Mouse (Mus musculus) thymus, postnatal 0 days (tissue): ENCODE measurements around the gene Kcnh7. TPM values are rescaled to one million over a fixed set of nuclear protein-coding genes. Genes with fewer than 3 reads are reported as not detected.

Experiments used
- DNase-seq: peaks from one replicate; pipeline ENCODE4 v3.0.0-alpha.2; 2015; ENCODE audit warnings: low spot score
- polyA plus RNA-seq: library from polyadenylated mRNA; unstranded; fragments of >200 nt; fragmentation: Nextera tagmentation; extraction: Ambion mirVana; gene quantifications from 2 replicates; pipeline ENCODE4 v1.2.1, GENCODE M21; 2015

The Kcnh7 gene
- 0.04 and 0.06 TPM in 2 replicates for polyA plus RNA-seq

DNA sequence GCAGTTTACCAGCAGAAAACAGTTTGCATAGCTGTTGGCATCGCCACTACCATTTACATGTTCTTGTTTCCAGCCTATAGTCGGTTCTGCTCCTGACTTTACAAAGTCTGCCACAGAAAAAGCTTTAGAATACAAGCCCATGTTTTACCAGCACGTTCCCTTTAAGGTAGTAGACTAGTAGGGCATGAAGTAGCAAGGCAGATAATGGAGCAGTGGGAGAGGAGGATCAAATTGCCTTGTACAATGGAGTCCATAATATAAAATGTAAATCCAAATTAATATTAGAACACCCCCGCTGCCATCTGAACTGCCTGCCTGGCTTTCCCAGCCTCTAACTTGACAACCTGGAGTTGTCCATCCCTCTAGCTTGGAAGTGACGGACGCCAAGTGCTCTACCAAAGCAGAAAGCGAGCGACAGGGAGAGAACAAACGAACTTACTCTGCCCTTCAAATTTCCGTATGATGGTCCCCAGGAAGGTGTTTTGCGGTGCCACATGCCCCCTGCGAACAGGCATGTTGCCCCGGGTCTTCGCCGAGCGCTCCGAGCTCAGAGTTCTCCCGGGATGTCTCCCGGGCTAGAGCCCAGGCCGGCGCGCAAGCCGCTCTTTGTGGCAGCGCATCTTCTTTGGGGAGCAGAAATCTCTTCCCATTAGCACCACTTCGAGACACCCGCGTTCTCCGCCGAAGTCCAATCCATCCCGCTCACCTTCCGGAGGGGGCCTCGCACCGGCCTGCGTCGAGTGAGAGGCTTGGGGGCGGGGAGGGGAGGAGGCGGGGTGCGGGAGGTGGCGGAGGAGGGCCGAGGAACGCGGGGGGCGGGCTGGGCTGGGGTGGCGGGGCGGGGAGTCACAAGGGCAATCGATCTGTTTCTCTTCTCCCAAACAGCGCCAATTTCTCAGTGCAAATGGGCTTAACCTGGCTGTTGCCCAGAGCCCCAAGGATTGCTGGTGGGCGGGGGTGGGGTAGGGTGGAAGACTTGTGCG is at the start of gene Kcnh7:
TSS of gene Kcnh7 (minus strand) at position 725 of the 983 bp plus-strand sequence.
- DNase-seq, result no peak

DNA sequence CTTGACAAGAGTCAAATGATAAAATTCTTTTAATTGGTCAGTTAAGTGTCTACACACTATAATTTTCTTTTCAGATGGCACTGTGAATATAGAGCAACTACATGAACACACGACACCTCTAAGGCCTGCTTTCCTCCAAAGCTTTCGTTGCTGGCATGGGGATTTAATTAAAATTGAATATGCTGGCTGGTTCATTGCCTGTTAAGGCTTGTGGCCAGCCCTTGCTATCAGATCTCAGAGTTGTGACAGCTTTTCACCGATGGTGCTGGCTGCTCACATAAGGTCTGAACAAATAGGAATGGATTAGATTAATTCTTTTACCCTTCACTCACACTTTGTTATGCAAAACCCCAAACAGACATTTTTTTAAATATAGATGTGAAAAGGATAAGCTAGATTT is 23.3 kb upstream of the Kcnh7 start:
- DNase-seq, result no peak

DNA sequence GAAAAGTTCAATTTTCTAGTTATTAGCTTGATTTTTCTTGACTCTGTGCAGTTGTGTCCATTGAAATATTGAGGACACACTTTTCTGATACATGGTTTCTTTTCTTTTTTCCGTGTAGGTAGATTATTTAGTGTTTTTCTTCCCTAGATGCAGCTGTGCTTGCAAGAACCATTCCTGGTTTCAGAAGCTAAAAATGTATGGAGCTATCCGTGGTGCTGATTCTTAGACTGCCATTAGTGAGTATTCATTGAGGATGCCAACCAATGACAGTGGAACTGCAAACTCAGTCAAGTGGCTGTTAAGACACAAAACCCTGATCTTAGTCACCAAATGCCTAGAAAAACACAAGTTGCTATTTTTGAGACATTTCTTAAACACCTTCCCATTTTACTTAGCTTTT is 1.9 kb upstream of the Kcnh7 start:
- no peak for DNase-seq

DNA sequence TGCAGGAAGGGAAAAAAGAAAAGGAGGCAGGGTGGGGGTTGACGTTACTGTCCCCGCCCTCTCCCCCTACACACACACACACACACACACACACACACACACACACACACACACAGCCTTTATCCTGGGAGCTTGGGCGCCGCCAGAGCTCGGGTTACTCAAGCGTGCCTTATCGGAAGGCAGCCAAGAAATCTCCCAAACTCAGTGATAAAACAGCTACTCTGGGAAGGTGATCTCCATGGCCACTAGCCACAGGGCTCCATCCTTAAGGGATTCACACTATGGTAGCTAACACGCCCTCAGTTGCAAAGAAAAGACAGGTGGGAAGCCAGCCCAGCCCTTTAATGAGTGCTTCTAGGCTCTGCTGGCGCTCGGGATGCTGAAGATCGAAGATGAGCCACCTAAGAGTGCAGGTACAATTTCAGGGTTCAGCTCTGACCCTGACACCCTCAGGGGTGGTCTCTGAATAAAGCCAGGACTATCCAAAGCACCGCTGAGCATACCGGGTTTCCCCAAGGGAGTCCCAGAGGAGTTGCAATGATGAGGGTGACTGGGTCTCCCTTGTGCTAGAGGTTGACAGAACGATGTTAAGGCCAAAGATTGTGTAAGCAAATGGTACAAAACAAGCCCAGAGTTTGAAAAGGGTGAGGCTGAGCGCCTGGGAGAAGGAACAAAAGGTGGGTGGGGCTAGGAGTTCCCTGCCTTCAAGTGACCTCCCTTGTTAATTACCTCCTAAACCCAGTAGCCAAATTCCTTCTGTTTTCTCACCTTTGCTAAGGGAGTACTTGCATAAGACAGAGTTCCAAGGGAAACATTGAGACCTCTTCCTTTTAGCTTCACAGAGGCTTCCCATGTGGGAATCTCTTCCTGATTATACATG is 704 bp upstream of the Kcnh7 start:
- DNase-seq, result no peak

DNA sequence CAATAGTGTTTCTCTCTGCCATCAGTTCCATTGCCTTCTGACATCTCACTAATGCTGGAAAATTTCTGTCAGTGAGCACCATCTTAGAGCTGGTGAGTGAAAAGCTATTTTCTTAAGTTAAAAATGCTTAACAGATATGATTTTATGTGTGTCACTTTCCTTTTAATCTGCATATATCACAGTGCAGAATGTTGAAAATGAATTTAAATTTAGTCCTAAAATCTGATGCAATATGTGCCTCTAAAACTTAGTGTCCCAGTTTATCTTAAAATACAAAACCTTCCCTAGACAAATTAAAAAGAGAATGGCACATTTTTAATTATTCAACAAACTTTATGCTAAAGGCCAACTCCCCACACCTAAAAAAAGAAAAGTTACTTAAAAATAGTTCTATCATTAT is 30.4 kb downstream of the Kcnh7 start:
- no peak for DNase-seq

DNA sequence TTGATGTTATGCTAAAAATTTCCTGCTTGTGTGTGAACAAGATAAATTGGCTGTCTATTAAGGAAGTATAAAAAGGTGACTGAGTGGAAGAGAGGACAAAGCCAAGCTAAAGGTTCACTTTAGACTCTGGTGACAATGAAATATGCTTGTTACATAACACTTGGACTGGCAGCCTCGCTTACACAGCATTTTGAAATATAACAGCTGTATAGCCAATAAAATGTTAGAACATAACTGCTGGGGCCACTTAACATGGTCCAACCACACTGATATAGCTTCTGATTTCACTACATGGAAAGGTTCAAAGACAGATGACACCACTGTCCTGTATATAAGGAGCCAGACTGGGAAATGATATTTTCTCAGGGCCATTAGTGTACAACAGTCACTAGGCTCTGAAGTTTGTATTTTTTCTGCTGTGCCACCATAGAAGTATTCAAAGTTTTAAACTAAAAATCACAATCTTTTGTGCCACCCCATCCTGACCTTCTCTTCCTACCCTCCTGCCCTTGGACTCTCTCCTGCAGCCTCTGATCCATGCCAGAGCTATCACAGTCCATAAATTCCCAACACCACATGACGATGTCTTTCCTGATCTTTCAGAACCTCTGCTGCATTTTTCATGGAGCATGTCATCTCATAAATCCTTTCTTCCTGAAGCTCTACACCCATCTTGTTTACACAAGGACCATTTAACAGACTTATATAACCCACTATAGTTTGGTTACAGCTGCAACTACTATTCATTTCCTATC is 56.1 kb downstream of the Kcnh7 start:
- DNase-seq, result no peak

DNA sequence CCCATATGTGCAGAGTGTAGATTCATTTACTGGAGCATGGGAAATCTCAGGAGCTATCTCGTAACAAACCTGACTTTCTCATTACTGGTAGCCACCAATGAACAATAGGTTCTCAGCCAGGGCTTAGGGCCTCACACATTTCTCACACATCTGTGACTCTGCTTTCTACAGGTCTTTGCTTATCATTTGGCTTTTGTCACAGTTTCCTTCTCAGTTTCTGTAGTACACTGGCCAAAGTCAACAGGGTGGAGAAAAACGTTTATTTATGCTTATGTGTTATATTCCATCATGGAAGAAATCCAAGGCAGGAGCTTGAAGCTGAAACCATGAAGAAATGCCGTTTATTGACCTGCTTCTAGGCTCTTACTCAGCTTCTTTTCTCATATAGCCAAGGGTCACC is 63.8 kb downstream of the Kcnh7 start:
- DNase-seq, result no peak

DNA sequence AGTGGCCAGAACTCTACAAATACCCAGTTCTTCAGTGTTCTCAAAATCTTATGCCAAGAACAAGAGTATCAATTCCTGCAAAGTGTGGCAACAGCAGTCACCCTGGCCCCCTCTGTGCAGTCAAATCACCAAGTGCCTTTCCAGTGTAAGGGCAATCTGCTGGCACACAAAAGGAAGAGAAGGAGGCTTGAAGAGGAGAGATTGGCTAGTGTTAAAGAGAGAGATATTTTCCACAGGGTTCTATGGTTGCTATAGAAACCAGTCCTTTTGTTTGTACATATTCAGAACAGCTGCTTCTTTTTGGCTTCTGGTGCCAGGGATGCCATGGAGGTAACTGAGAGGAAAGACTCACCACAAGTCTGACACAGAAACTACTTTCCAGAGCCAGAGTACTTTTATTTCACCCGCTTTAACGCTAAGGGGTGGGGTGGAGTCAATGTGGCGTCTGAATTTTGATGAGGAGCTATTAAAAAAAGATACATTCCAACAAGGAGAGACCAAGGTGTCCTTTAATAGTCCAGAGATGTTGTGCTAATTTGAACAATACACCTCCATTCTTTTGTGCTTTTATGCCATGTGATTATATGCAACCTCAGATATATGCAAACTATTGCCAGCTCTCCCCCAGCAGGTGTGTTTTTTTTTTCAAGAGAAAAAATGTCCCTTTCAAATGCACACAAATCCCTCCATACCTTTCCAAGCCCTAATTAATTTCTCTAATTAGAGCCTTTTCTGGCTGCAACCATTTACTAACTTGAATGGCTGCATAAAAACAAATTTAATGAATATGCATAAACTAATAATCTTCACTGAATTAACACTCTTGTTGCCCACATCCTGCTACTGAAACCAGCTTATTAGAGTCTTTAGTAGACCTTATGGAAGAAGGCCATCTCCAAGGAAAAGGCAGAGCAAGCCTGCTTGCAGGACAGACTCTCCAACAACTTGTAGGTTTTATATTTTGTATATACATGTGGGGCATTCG is 66.6 kb downstream of the Kcnh7 start:
- DNase-seq, result no peak

DNA sequence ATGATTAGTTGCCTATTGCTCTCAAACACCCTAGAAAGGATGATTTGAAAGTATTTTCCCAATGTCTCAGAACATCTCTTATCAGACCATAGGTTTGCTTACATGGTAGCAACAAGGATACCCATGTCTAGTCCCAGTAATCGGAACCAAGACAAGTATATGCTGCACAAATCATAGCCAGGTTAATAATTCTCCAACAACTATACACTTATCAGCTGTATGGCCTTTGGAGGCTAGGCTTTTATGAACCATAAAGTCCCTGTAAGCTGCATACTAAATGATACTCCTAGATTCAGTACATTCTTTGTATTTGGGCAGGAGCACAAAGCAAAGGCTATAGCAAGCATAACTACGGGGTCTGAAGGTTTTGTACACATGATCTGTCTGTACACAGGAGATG is 78.1 kb downstream of the Kcnh7 start:
- no peak for DNase-seq

DNA sequence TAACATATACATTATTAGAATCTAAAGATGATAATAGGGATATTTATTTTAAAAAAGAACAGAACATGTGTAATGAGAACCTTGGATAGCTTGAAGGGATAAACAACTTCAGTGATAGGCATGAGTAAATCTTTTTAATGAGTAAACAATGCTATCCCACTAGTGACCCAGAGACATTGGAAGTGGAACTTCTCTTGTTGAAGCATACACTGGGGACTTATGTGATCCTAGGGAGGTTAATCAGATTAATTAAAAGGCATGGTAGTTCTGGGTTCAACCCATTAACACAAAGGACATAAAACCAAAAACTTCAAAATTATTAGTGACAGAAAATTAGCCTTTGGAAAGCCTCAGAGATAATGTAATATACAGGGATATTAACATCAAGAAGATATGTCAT is 84.4 kb downstream of the Kcnh7 start:
- DNase-seq, result no peak

DNA sequence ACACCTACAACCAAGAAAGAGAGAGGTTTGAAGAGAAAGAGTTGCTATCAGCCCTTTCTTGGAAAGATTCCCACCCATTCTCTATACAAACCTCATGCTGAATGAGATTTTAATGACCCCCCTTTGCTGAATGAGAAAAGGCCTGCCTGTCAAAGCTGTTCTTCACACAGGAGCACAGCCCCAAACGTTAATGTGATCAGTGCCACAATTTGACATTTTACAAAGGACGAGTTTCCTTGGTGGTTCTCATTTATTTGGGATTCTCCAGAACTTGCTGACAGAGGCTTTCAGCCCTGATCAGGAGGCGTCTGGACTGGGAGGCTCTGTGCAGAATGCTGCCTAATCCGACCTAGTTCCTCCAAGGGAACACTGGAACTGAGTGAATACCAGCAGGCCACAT is 92.3 kb downstream of the Kcnh7 start:
- no peak for DNase-seq

DNA sequence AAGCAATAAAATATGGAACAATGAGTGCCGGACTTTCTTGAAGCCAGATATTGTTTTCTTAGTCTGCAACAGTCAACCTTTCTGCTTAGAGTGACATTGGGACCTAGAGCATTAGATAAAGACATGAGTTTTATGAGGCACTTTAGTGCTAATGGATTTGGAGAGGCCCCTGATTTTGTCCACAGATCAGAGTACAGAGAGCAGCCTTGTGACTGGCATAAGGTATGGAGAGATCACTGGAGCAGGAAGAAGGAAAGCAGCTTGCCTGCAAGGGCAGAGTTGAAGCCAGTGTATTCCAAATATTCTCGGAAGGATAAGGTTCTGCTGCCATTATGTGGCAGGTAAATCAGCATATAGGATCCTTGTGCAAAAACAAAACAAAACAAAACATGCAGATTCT is 93.6 kb downstream of the Kcnh7 start:
- no peak for DNase-seq

DNA sequence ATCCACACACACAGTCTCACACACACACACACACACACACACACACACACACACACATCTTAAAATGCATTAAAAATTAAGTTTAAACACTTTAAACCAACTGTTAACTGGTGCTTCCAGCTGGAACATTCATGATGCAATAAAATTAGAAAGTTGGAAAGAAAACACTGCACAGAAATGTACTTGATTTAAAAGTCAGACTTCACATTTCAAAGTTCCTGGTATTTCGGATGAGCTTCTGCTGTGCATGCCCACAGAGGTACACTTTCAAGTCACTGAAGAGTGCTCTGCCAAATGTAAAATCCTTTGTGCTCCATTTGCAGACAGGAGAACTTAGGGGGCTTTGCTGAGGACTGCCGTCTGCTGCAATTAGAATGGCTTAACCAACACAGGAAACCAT is 125.7 kb downstream of the Kcnh7 start:
- DNase-seq, result no peak

DNA sequence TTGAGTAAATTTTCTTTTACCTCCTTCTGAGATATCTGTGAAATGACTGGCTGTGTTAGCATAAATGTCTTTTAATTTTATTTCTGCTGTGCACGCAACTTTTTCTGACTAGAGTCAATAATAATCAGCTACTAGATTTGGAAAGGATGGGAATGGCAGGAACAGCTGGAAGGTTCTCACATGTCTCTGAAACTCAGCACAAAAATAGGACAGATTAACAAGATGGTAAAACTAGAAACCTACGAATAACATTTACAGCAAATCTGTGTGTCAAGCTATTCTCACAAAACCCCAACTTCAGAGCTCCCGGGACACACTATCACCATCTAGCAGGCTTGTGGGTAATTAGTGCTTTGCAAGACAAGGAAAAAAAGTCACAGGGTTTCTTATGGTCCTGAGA is 134.2 kb downstream of the Kcnh7 start:
- no peak for DNase-seq

DNA sequence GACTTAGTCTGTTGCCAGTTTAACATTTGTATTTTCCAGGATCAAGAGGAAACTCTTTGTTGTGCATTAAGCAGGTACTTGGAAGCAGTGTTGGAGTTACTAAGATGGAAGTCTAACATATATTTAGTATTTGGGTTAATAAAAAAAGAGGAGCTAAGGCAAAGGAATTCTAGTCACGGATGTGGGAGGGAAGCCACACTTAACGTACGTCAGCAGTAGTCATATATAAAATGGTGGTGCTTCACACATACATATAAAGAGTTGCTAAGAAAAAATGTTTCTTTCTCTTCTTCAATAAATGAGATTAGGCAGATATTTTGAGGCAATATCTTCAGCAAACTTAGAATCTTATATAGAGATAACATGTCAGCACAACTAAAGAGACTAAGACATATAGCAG is 144.4 kb downstream of the Kcnh7 start:
- no peak for DNase-seq

DNA sequence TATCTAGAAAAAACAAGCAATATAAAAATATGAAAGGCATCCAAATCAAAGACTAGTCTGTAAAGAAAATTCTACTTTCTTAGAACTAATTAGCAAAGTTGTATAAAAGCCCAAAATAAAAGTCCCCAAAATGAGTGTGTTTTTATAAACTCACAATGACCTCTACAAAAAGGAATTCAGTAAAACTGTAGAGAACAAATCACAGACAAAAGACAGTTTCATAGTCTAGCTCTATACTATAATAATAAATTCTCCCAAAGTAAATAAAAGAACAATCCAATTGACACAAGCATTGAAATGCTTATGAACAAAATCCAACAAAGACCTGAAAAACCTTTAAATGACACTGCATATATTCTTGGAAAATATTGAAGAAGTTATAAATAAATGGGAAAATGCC is 169.2 kb downstream of the Kcnh7 start:
- DNase-seq, result no peak

DNA sequence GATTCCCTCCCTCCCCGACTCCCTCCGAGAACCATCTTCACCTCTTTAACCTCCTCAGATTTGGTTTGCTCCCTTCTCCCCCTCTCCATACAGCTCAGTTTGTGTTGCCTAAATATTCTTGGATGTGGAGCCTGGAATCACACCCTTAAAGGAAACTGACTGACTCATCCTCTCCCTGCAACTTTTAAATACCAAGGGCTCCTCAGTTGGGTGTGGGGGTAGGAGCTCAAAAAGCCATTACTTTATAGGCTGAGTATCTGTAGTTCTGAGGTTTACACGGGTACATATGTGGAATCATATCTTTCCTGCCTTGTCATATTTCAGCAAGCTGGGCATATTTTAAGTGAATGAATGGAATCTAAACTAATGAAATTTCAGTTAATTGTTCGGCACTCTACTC is 174.9 kb downstream of the Kcnh7 start:
- DNase-seq, result no peak

DNA sequence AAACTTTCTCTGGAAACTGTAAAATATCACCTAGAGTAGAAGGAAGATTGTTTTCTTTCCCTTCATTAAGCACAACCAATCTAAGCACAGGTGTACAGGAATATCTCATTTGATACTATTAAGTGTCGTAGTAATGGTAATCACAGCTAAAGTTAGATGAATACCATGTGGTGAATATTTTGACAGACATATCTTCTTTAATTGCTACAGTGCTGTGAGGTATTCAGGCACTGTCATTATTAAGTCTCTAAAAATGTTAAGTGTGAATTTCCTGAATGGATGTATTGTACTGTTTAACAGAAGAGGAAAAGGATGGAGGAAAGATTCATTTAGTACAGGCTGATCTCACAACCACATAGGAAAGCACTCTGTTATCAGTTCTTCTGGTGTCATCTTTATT is 181.3 kb downstream of the Kcnh7 start:
- DNase-seq, result no peak

DNA sequence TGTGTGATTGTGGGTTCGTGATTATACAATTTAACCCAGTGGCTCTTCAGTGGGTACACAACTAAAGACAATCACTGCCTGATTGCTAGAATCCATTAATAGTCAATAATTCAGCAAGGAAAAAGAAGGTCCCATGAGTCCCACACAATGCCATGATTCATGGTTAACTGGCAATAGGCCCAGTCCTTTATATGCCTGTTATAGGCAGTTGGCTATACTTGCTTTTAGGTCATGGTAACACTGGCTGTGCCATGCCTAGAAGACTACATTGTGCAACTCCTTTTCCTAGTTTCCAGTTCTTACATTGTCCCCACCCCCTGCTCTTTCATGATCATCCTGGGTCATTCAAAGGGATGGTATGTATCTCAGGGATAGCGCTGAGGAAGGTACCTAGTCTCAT is 186.4 kb downstream of the Kcnh7 start:
- DNase-seq, result no peak

DNA sequence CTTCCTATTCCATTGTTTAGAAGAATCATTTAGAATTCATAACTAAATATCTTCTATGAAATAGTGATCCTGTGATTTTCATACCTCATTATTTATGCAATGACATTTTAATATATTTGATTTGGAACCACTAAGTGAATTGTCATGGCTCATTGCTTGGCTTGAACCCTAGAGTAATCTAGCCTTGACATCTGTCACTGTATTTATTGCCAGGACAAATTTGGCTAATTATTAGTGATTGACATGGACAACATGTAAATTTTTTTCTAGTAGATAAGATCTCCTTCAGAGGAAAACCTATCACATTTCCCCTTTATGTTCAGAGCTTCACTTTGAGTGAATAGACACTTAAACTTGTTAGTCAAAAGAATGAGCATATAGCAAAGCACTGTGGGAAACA is 195.5 kb downstream of the Kcnh7 start:
- no peak for DNase-seq
